Mouse (Mus musculus) heart, embryonic 14.5 days (tissue): ENCODE results near the gene Thra. TPM values are rescaled to one million over a fixed set of nuclear protein-coding genes. Genes with fewer than 3 reads are reported as not detected.

Experiments used
- ATAC-seq: fragments of 200-750 bp; cut with Nextera tagmentation; 2 replicates; pipeline ENCODE4 v1.8.0; 2017; ENCODE audit warnings: low read depth, moderate TSS enrichment; ENCODE audit not compliant: insufficient number of reproducible peaks, insufficient read depth, low FRiP score
- H3K27ac ChIP-seq, 2 experiments: fragments of 200-500 bp in 1 of 2; fragments of 300-500 bp in 1 of 2; sonication (generic) in 1 of 2; replicated peaks in 1 of 2; 2 replicates each; pipeline ENCODE4 v1.5.1; 2012 to 2014; ENCODE audit warnings: low read depth in 2 of 2, low read length in 2 of 2, control low read depth in 1 of 2, mild to moderate bottlenecking in 1 of 2, mixed read lengths in 1 of 2; ENCODE audit not compliant: control insufficient read depth in 1 of 2, insufficient read depth in 1 of 2
- H3K27me3 ChIP-seq: fragments of 300-500 bp; sonication (generic); 2 replicates; pipeline ENCODE4 v1.6.1; 2014; ENCODE audit warnings: mild to moderate bottlenecking, low read length, control low read depth; ENCODE audit not compliant: control insufficient read depth, insufficient read depth
- H3K36me3 ChIP-seq: fragments of 300-500 bp; sonication (generic); 2 replicates; pipeline ENCODE4 v1.6.1; 2014; ENCODE audit warnings: mild to moderate bottlenecking, control low read depth, low read length, mixed read lengths; ENCODE audit not compliant: control insufficient read depth, insufficient read depth
- H3K4me1 ChIP-seq, 2 experiments: fragments of 200-500 bp in 1 of 2; fragments of 300-500 bp in 1 of 2; sonication (generic) in 1 of 2; 2 replicates each; pipeline ENCODE4 v1.6.1; 2012 to 2014; ENCODE audit warnings: low read length in 2 of 2, control low read depth in 1 of 2, mixed read lengths in 1 of 2; ENCODE audit not compliant: control insufficient read depth in 2 of 2, insufficient read depth in 2 of 2
- H3K4me2 ChIP-seq: fragments of 300-500 bp; sonication (generic); 2 replicates; pipeline ENCODE4 v1.6.1; 2014; ENCODE audit warnings: mild to moderate bottlenecking, low read length
- H3K4me3 ChIP-seq, 2 experiments: fragments of 200-500 bp in 1 of 2; fragments of 300-500 bp in 1 of 2; sonication (generic) in 1 of 2; 2 replicates each; pipeline ENCODE4 v1.5.1; 2012 to 2014; ENCODE audit warnings: low read length in 2 of 2, mild to moderate bottlenecking in 2 of 2, control low read depth in 1 of 2, low read depth in 1 of 2, moderate library complexity in 1 of 2; ENCODE audit not compliant: control insufficient read depth in 1 of 2, insufficient read depth in 1 of 2
- H3K9ac ChIP-seq: fragments of 300-500 bp; sonication (generic); 2 replicates; pipeline ENCODE4 v1.6.1; 2014; ENCODE audit warnings: mild to moderate bottlenecking, low read length
- H3K9me3 ChIP-seq: fragments of 300-500 bp; sonication (generic); 2 replicates; pipeline ENCODE4 v1.6.1; 2016; ENCODE audit warnings: low read length, control low read depth; ENCODE audit not compliant: control insufficient read depth
- WGBS: fragments of 180-500 bp; shearing (Covaris S2); extraction: QIAGEN DNeasy Blood & Tissue Kit; methylation state at CpG from one replicate; pipeline ENCODE4 v1.1.7; 2014; 5-methylcytosine and 5-hydroxymethylcytosine counted together
- polyA plus RNA-seq: library from polyadenylated mRNA; unstranded; fragments of >200 nt; fragmentation: Nextera tagmentation; extraction: Ambion mirVana; gene quantifications from 2 replicates; pipeline ENCODE4 v1.2.1, GENCODE M21; 2014

Thra gene
- polyA plus RNA-seq, 1 experiment from 2014 or later, result 55.6 TPM

- H3K36me3 ChIP-seq, result peaks cover 67% of the 10 kb centered on the region
- H3K4me3 ChIP-seq, result no peak overlapping the region
- H3K9me3 ChIP-seq, result no peaks in the 10 kb centered on the region
- peak overlapping the region; percentile 58; the same call in 1 of the 2 replicates for H3K4me2 ChIP-seq
- H3K9ac ChIP-seq, result peak overlapping the region; percentile 18; the same call in 1 of the 2 replicates
- no peaks in the 10 kb centered on the region for H3K27me3 ChIP-seq
- H3K4me1 ChIP-seq, result peaks cover 53 to 73% of the 10 kb centered on the region in 2 experiments
- no peak for ATAC-seq
- peak overlapping the region in 1 of 2 experiments; percentile 94; a peak in 2 of 4 replicates for H3K27ac ChIP-seq
- WGBS, result 20% methylated on average over 9 of the region's 9 CpGs
Measured at GRCm38 (mm10) chr11:98767276-98767675, 26.8 kb downstream of the Thra start.

- Histone ChIP-seq H3K9me3 (no peaks in the 10 kb centered on the region), H3K4me2 (peak overlapping the region; percentile 58), H3K9ac (peak overlapping the region; percentile 74), H3K27me3 (no peaks in the 10 kb centered on the region), H3K4me1 (peaks cover 57 to 76% of the 10 kb centered on the region in 2 experiments), H3K27ac (peak overlapping the region; percentile 90 to 94; a peak in 3 of 4 replicates), H3K36me3 (peaks cover 63% of the 10 kb centered on the region), H3K4me3 (peak overlapping the region in 1 of 2 experiments; percentile 24; a peak in 2 of 4 replicates)
- ATAC-seq, result no peak
- WGBS, result 16% methylated on average over 4 of the region's 4 CpGs
Measured at GRCm38 (mm10) chr11:98767713-98768112, 27.3 kb downstream of the Thra start.

- H3K4me1 ChIP-seq, result peaks cover 60 to 82% of the 10 kb centered on the region in 2 experiments
- H3K27me3 ChIP-seq, result no peaks in the 10 kb centered on the region
- H3K9ac ChIP-seq, result peak overlapping the region; percentile 74
- H3K9me3 ChIP-seq, result no peaks in the 10 kb centered on the region
- H3K4me2 ChIP-seq, result peak overlapping the region; percentile 58
- peak; percentile 25 for ATAC-seq
- H3K36me3 ChIP-seq, result peaks cover 56% of the 10 kb centered on the region
- H3K27ac ChIP-seq, result peak overlapping the region; percentile 90 to 94
- peak overlapping the region; percentile 24 to 31 for H3K4me3 ChIP-seq
- 9% methylated on average over 38 of the region's 39 CpGs for WGBS
Measured at GRCm38 (mm10) chr11:98768127-98769006, 27.9 kb downstream of the Thra start.

GRCm38 (mm10) chr11:98769007-98769954 is 28.8 kb downstream of the Thra start:
- Histone ChIP-seq H3K27me3 (no peaks in the 10 kb centered on the region), H3K4me2 (peak overlapping the region; percentile 58), H3K4me3 (peak overlapping the region in 1 of 2 experiments; percentile 24; a peak in 1 of 4 replicates), H3K9ac (peak overlapping the region; percentile 51; the same call in 1 of the 2 replicates), H3K9me3 (no peaks in the 10 kb centered on the region), H3K27ac (peak overlapping the region; percentile 90 to 94), H3K36me3 (peaks cover 47% of the 10 kb centered on the region), H3K4me1 (peaks cover 62 to 87% of the 10 kb centered on the region in 2 experiments)
- ATAC-seq, result no peak
- 63% methylated on average over 25 of the region's 25 CpGs for WGBS

GRCm38 (mm10) chr11:98770096-98770975 is 29.9 kb downstream of the Thra start:
- no peak for ATAC-seq
- H3K4me2 ChIP-seq, result no peak overlapping the region
- H3K9me3 ChIP-seq, result no peaks in the 10 kb centered on the region
- H3K27ac ChIP-seq, result peak overlapping the region in 1 of 2 experiments; percentile 94; a peak in 2 of 4 replicates
- H3K9ac ChIP-seq, result 0 out of 2 replicates have a peak overlapping the region, but pooled peaks have one; percentile 27
- WGBS, result 93% methylated on average over 26 of the region's 26 CpGs
- peaks cover 64 to 88% of the 10 kb centered on the region in 2 experiments for H3K4me1 ChIP-seq
- H3K4me3 ChIP-seq, result no peak overlapping the region
- H3K27me3 ChIP-seq, result no peaks in the 10 kb centered on the region
- H3K36me3 ChIP-seq, result peaks cover 37% of the 10 kb centered on the region

GRCm38 (mm10) chr11:98771131-98771530 is 30.7 kb downstream of the Thra start:
- 91% methylated on average over 18 of the region's 18 CpGs for WGBS
- Histone ChIP-seq H3K36me3 (peaks cover 35% of the 10 kb centered on the region), H3K4me2 (no peak overlapping the region), H3K27ac (peak overlapping the region; percentile 97 to 98; a peak in 3 of 4 replicates), H3K4me3 (no peak overlapping the region), H3K9me3 (no peaks in the 10 kb centered on the region), H3K4me1 (peaks cover 63 to 88% of the 10 kb centered on the region in 2 experiments), H3K9ac (no peak overlapping the region; the same call in 1 of the 2 replicates), H3K27me3 (no peaks in the 10 kb centered on the region)
- ATAC-seq, result no peak
